Mouse (Mus musculus): Measurements from ENCODE around the gene Amotl1. TPM values are rescaled to one million over a fixed set of nuclear protein-coding genes. Genes with fewer than 3 reads are reported as not detected.

Amotl1 gene
- polyA plus RNA-seq, 1 experiment: 36.0 TPM

- no peaks in the 10 kb centered on the region for H3K9me3 ChIP-seq (replicated peaks; ENCODE audit: control insufficient read depth, insufficient read depth, low read length, poor library complexity, severe bottlenecking)
- H3K27ac ChIP-seq (ENCODE audit: insufficient read depth, low read length): peak overlapping the region; percentile 57; the same call in 1 of the 2 replicates
- H3K36me3 ChIP-seq (ENCODE audit: control insufficient read depth, insufficient read depth, low read length, poor library complexity, severe bottlenecking): no peaks in the 10 kb centered on the region
- no peaks in the 10 kb centered on the region for H3K27me3 ChIP-seq (ENCODE audit: control insufficient read depth, insufficient read depth, low read length, poor library complexity, severe bottlenecking)
- peaks cover 1% of the 10 kb centered on the region for H3K4me1 ChIP-seq (ENCODE audit: control insufficient read depth, insufficient read depth, low read length)
- H3K4me3 ChIP-seq (ENCODE audit: low read depth, low read length): no peak overlapping the region
- H3K9ac ChIP-seq (ENCODE audit: low read depth, poor library complexity, severe bottlenecking): no peak overlapping the region
- TF ChIP-seq EP300 (IDR thresholded peaks at IDR 0.05; ENCODE audit: insufficient read depth, low read depth, low read length) (no peak), POLR2A (IDR thresholded peaks at IDR 0.05; ENCODE audit: insufficient read depth, low read length) (no peak), CTCF (IDR thresholded peaks at IDR 0.05; ENCODE audit: low read depth, low read length) (no peak)
These were observed 18.7 kb upstream of the Amotl1 start for GRCm38 (mm10) chr9:14663591-14663990.

GRCm38 (mm10) chr9:14662876-14663275 is 18.0 kb upstream of the Amotl1 start:
- peak overlapping the region; percentile 31; the same call in 1 of the 2 replicates for H3K4me3 ChIP-seq (ENCODE audit: low read depth, low read length)
- peak overlapping the region; percentile 14; the same call in 1 of the 2 replicates for H3K9ac ChIP-seq (ENCODE audit: low read depth, poor library complexity, severe bottlenecking)
- H3K9me3 ChIP-seq (replicated peaks; ENCODE audit: control insufficient read depth, insufficient read depth, low read length, poor library complexity, severe bottlenecking): no peaks in the 10 kb centered on the region
- TF ChIP-seq CTCF (IDR thresholded peaks at IDR 0.05; ENCODE audit: low read depth, low read length) (no peak), POLR2A (IDR thresholded peaks at IDR 0.05; ENCODE audit: insufficient read depth, low read length) (no peak), EP300 (IDR thresholded peaks at IDR 0.05; ENCODE audit: insufficient read depth, low read depth, low read length) (no peak)
- H3K27ac ChIP-seq (ENCODE audit: insufficient read depth, low read length): peak overlapping the region; percentile 57; the same call in 1 of the 2 replicates
- H3K27me3 ChIP-seq (ENCODE audit: control insufficient read depth, insufficient read depth, low read length, poor library complexity, severe bottlenecking): no peaks in the 10 kb centered on the region
- peaks cover 1% of the 10 kb centered on the region for H3K4me1 ChIP-seq (ENCODE audit: control insufficient read depth, insufficient read depth, low read length)
- H3K36me3 ChIP-seq (ENCODE audit: control insufficient read depth, insufficient read depth, low read length, poor library complexity, severe bottlenecking): no peaks in the 10 kb centered on the region

GRCm38 (mm10) chr9:14662138-14662537 is 17.3 kb upstream of the Amotl1 start:
- Histone ChIP-seq H3K4me1 (ENCODE audit: control insufficient read depth, insufficient read depth, low read length) (peaks cover 1% of the 10 kb centered on the region), H3K9ac (ENCODE audit: low read depth, poor library complexity, severe bottlenecking) (peak overlapping the region; percentile 14), H3K27ac (ENCODE audit: insufficient read depth, low read length) (no peak overlapping the region), H3K36me3 (ENCODE audit: control insufficient read depth, insufficient read depth, low read length, poor library complexity, severe bottlenecking) (no peaks in the 10 kb centered on the region), H3K27me3 (ENCODE audit: control insufficient read depth, insufficient read depth, low read length, poor library complexity, severe bottlenecking) (no peaks in the 10 kb centered on the region), H3K9me3 (replicated peaks; ENCODE audit: control insufficient read depth, insufficient read depth, low read length, poor library complexity, severe bottlenecking) (no peaks in the 10 kb centered on the region), H3K4me3 (ENCODE audit: low read depth, low read length) (peak overlapping the region; percentile 10)
- no peak for TF ChIP-seq POLR2A (IDR thresholded peaks at IDR 0.05; ENCODE audit: insufficient read depth, low read length)
- TF ChIP-seq EP300 (IDR thresholded peaks at IDR 0.05; ENCODE audit: insufficient read depth, low read depth, low read length): no peak
- TF ChIP-seq CTCF (IDR thresholded peaks at IDR 0.05; ENCODE audit: low read depth, low read length): no peak

GRCm38 (mm10) chr9:14657926-14658325 is 13.1 kb upstream of the Amotl1 start:
- Histone ChIP-seq H3K36me3 (ENCODE audit: control insufficient read depth, insufficient read depth, low read length, poor library complexity, severe bottlenecking) (no peaks in the 10 kb centered on the region), H3K4me1 (ENCODE audit: control insufficient read depth, insufficient read depth, low read length) (no peaks in the 10 kb centered on the region), H3K27ac (ENCODE audit: insufficient read depth, low read length) (no peak overlapping the region), H3K9me3 (replicated peaks; ENCODE audit: control insufficient read depth, insufficient read depth, low read length, poor library complexity, severe bottlenecking) (no peaks in the 10 kb centered on the region), H3K4me3 (ENCODE audit: low read depth, low read length) (no peak overlapping the region), H3K9ac (ENCODE audit: low read depth, poor library complexity, severe bottlenecking) (no peak overlapping the region), H3K27me3 (ENCODE audit: control insufficient read depth, insufficient read depth, low read length, poor library complexity, severe bottlenecking) (no peaks in the 10 kb centered on the region)
- no peak for TF ChIP-seq POLR2A (IDR thresholded peaks at IDR 0.05; ENCODE audit: insufficient read depth, low read length)
- no peak for TF ChIP-seq CTCF (IDR thresholded peaks at IDR 0.05; ENCODE audit: low read depth, low read length)
- no peak for TF ChIP-seq EP300 (IDR thresholded peaks at IDR 0.05; ENCODE audit: insufficient read depth, low read depth, low read length)

GRCm38 (mm10) chr9:14654010-14654409 is 9.2 kb upstream of the Amotl1 start:
- H3K9me3 ChIP-seq (replicated peaks; ENCODE audit: control insufficient read depth, insufficient read depth, low read length, poor library complexity, severe bottlenecking): no peaks in the 10 kb centered on the region
- no peaks in the 10 kb centered on the region for H3K27me3 ChIP-seq (ENCODE audit: control insufficient read depth, insufficient read depth, low read length, poor library complexity, severe bottlenecking)
- H3K9ac ChIP-seq (ENCODE audit: low read depth, poor library complexity, severe bottlenecking): no peak overlapping the region
- no peaks in the 10 kb centered on the region for H3K36me3 ChIP-seq (ENCODE audit: control insufficient read depth, insufficient read depth, low read length, poor library complexity, severe bottlenecking)
- no peak for TF ChIP-seq POLR2A (IDR thresholded peaks at IDR 0.05; ENCODE audit: insufficient read depth, low read length)
- TF ChIP-seq CTCF (IDR thresholded peaks at IDR 0.05; ENCODE audit: low read depth, low read length): peak; percentile 33
- H3K4me3 ChIP-seq (ENCODE audit: low read depth, low read length): no peak overlapping the region
- H3K4me1 ChIP-seq (ENCODE audit: control insufficient read depth, insufficient read depth, low read length): no peaks in the 10 kb centered on the region
- H3K27ac ChIP-seq (ENCODE audit: insufficient read depth, low read length): no peak overlapping the region

- Histone ChIP-seq H3K9ac (ENCODE audit: low read depth, poor library complexity, severe bottlenecking) (no peak overlapping the region), H3K27ac (ENCODE audit: insufficient read depth, low read length) (no peak overlapping the region), H3K36me3 (ENCODE audit: control insufficient read depth, insufficient read depth, low read length, poor library complexity, severe bottlenecking) (no peaks in the 10 kb centered on the region), H3K4me3 (ENCODE audit: low read depth, low read length) (no peak overlapping the region), H3K27me3 (ENCODE audit: control insufficient read depth, insufficient read depth, low read length, poor library complexity, severe bottlenecking) (no peaks in the 10 kb centered on the region), H3K9me3 (replicated peaks; ENCODE audit: control insufficient read depth, insufficient read depth, low read length, poor library complexity, severe bottlenecking) (no peaks in the 10 kb centered on the region), H3K4me1 (ENCODE audit: control insufficient read depth, insufficient read depth, low read length) (no peaks in the 10 kb centered on the region)
- no peak for TF ChIP-seq EP300 (IDR thresholded peaks at IDR 0.05; ENCODE audit: insufficient read depth, low read depth, low read length)
- TF ChIP-seq POLR2A (IDR thresholded peaks at IDR 0.05; ENCODE audit: insufficient read depth, low read length): no peak
- no peak for TF ChIP-seq CTCF (IDR thresholded peaks at IDR 0.05; ENCODE audit: low read depth, low read length)
These were observed 7.9 kb upstream of the Amotl1 start for GRCm38 (mm10) chr9:14652761-14653160.
